Mouse (Mus musculus): ENCODE measurements around the gene Traf3.

GRCm38 (mm10) chr12:111245070-111245469 lies 78.9 kb downstream of the Traf3 start:
- no peak for TF ChIP-seq GATA1 (IDR thresholded peaks at IDR 0.05; ENCODE audit: low read length)
- no peak for TF ChIP-seq TAL1 (IDR thresholded peaks at IDR 0.05; ENCODE audit: low read length)

All from erythroblast, embryonic 14.5 days (primary cell).